Mouse (Mus musculus) right cerebral cortex, postnatal 14 days (tissue): Measurements from ENCODE around the gene Acrbp.

ENCODE experiments used
- DNase-seq: peaks from one replicate; pipeline ENCODE4 v3.0.0; 2022

The Acrbp gene

DNA sequence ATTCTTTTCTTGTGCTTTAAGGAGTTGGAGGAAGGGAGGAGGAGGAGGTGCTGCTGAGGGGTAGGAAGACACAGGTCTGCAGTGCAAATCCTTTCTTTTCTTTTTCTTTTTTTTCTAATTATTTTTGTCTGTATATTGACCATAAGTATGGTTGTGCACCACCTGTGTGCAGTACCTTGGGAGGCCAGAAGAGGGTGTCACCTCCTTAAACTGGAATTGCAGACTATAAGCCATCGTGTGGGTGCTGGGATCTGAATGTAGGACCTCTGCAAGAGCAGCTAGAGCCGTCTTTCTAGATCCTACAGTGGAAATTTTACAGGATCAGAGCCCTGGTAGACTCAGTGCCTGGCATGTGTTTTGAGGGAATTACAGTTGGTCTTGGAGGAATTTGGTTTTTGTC lies 58.2 kb downstream of the Acrbp start:
- DNase-seq, result no peak

DNA sequence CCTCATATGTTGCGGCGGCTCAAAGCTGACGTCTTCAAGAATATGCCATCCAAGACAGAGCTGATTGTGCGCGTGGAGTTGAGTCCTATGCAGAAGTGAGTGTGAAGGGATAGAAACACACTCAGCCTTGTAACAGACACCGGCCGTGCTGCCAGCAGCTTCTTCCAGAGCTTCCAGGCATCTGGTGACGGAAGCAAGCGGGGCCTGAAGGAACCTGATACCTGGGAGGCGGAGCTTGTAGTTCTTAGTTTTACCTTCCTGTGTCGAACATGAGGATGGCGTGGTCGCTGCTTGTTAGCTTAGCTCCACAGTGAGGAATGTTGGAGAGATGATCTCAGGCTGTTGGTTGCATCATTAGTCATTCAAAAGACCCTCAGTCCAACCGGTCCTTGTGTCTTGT lies 59.9 kb downstream of the Acrbp start:
- no peak for DNase-seq

DNA sequence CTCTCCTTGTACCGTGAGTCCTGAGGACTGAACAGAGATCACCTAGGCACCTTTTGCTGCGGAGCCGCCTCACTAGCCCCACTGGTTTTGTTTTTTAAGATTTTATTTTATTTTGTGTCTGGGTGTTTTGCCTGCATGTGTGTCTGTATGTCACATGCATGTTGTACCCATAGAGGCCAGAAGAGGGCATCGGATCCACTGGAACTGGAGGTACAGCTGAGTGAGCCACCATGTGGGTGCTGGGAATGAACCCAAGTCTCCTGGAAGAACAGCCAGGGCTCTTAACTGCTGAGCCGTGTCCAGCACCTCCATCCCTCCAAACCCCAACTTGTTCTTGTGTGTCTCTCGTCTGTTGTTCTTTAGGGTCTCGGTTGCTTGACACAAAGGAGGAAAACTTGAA lies 61.4 kb downstream of the Acrbp start:
- DNase-seq, result peak; percentile 68

DNA sequence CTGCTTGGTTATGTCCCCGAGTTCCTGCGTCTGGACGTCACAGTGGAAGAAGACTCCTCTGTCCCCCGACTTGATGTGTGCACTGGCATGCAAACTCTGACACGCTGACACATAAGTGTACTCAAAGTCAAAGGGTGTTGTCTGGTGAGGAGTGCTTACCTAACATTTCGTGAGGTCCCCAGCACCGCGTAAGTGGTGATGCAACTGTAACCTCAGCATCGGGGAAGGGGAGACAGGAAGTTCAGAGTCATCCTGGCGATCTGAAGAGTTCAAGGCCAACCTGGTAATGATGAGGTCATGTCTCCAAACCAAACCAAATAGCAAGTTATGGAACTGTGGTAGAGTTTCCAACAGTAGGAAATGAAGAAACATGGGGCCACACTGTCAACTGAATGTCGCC lies 63.1 kb downstream of the Acrbp start:
- DNase-seq, result no peak
